Mouse (Mus musculus) liver, embryonic 15.5 days (tissue): ENCODE measurements around the gene Tmprss12. TPM values are rescaled to one million over a fixed set of nuclear protein-coding genes. Genes with fewer than 3 reads are reported as not detected.
A peak's percentile ranks its signal among the peaks of the same experiment; 100 is the strongest.
"Not testable (repeated sequence)": the region's sequence is repeated elsewhere in the genome, so short reads cannot be mapped to it uniquely, and the experiment has no call there.

ENCODE experiments used
- ATAC-seq: fragments of 200-750 bp; cut with Nextera tagmentation; 2 replicates; pipeline ENCODE4 v1.8.0; 2017; ENCODE audit warnings: moderate number of reproducible peaks, mild to moderate bottlenecking, moderate library complexity; ENCODE audit not compliant: insufficient read depth
- H3K27ac ChIP-seq: fragments of 300-500 bp; sonication (generic); replicated peaks from 2 replicates; pipeline ENCODE4 v1.5.1; 2015; ENCODE audit warnings: mild to moderate bottlenecking, inconsistent platforms
- H3K27me3 ChIP-seq: fragments of 300-500 bp; sonication (generic); 2 replicates; pipeline ENCODE4 v1.6.1; 2015; ENCODE audit warnings: mild to moderate bottlenecking, inconsistent platforms
- H3K36me3 ChIP-seq: fragments of 300-500 bp; sonication (generic); replicated peaks from 2 replicates; pipeline ENCODE4 v1.6.1; 2015; ENCODE audit warnings: moderate library complexity, mild to moderate bottlenecking, inconsistent platforms
- H3K4me1 ChIP-seq: fragments of 300-500 bp; sonication (generic); replicated peaks from 2 replicates; pipeline ENCODE4 v1.6.1; 2015; ENCODE audit warnings: inconsistent platforms
- H3K4me2 ChIP-seq: fragments of 300-500 bp; sonication (generic); 2 replicates; pipeline ENCODE4 v1.6.1; 2015; ENCODE audit warnings: moderate library complexity, mild to moderate bottlenecking, inconsistent platforms
- H3K4me3 ChIP-seq: fragments of 300-500 bp; sonication (generic); replicated peaks from 2 replicates; pipeline ENCODE4 v1.5.1; 2015; ENCODE audit warnings: mild to moderate bottlenecking, inconsistent platforms
- H3K9ac ChIP-seq: fragments of 300-500 bp; sonication (generic); 2 replicates; pipeline ENCODE4 v1.6.1; 2015; ENCODE audit warnings: moderate library complexity, mild to moderate bottlenecking, inconsistent platforms
- H3K9me3 ChIP-seq: fragments of 300-500 bp; sonication (generic); replicated peaks from 2 replicates; pipeline ENCODE4 v1.6.1; 2016; ENCODE audit warnings: inconsistent platforms
- WGBS: fragments of 180-500 bp; shearing (Covaris S2); methylation state at CpG from one replicate; pipeline ENCODE4 v1.1.7; 2015; ENCODE audit warnings: mixed read lengths; ENCODE audit not compliant: insufficient replicate concordance; 5-methylcytosine and 5-hydroxymethylcytosine counted together
- polyA plus RNA-seq: library from polyadenylated mRNA; unstranded; fragments of >200 nt; fragmentation: Nextera tagmentation; extraction: Ambion mirVana; gene quantifications from 2 replicates; pipeline ENCODE4 v1.2.1, GENCODE M21; 2015

Gene Tmprss12
- polyA plus RNA-seq, 1 experiment from 2014 or later: not detected

- Histone ChIP-seq H3K4me2 (no peak overlapping the region), H3K27ac (no peak overlapping the region), H3K4me3 (no peak overlapping the region), H3K27me3 (no peaks in the 10 kb centered on the region), H3K9ac (no peak overlapping the region), H3K36me3 (no peaks in the 10 kb centered on the region), H3K9me3 (no peaks in the 10 kb centered on the region), H3K4me1 (peaks cover 12% of the 10 kb centered on the region)
- no peak for ATAC-seq
- WGBS: 71% methylated on average over 3 of the region's 3 CpGs
Observed at GRCm38 (mm10) chr15:100325235-100325634, 44.6 kb downstream of the Tmprss12 start.

GRCm38 (mm10) chr15:100328089-100328488, 47.5 kb downstream of the Tmprss12 start:
- H3K4me1 ChIP-seq, ATAC-seq, H3K9ac ChIP-seq, H3K9me3 ChIP-seq, H3K4me3 ChIP-seq, H3K27me3 ChIP-seq, H3K27ac ChIP-seq, H3K36me3 ChIP-seq, H3K4me2 ChIP-seq: not testable (repeated sequence)
- 50% methylated on average over 4 of the region's 4 CpGs for WGBS

GRCm38 (mm10) chr15:100329336-100329735, 48.7 kb downstream of the Tmprss12 start:
- not testable (repeated sequence) for H3K4me3 ChIP-seq, H3K27me3 ChIP-seq, H3K9me3 ChIP-seq, H3K9ac ChIP-seq, H3K4me1 ChIP-seq, H3K4me2 ChIP-seq, ATAC-seq, H3K36me3 ChIP-seq, H3K27ac ChIP-seq
- WGBS: 79% methylated on average over 10 of the region's 10 CpGs

GRCm38 (mm10) chr15:100330739-100331138, 50.1 kb downstream of the Tmprss12 start:
- no peak overlapping the region for H3K4me3 ChIP-seq
- 78% methylated on average over 7 of the region's 7 CpGs for WGBS

GRCm38 (mm10) chr15:100332077-100332961, 51.7 kb downstream of the Tmprss12 start:
- not testable (repeated sequence) for H3K4me1 ChIP-seq, H3K27ac ChIP-seq, ATAC-seq, H3K27me3 ChIP-seq, H3K4me3 ChIP-seq, H3K4me2 ChIP-seq, H3K36me3 ChIP-seq, H3K9ac ChIP-seq, H3K9me3 ChIP-seq
- WGBS: 43% methylated on average over 3 of the region's 10 CpGs

More at GRCm38 (mm10) chr15:100330739-100331138, 50.1 kb downstream of the Tmprss12 start:
- ATAC-seq: no peak
- no peak overlapping the region for H3K27ac ChIP-seq
- H3K9me3 ChIP-seq: no peaks in the 10 kb centered on the region
- H3K27me3 ChIP-seq: no peaks in the 10 kb centered on the region
- no peak overlapping the region for H3K9ac ChIP-seq
- H3K36me3 ChIP-seq: no peaks in the 10 kb centered on the region
- H3K4me1 ChIP-seq: no peaks in the 10 kb centered on the region
- no peak overlapping the region for H3K4me2 ChIP-seq

- Histone ChIP-seq H3K36me3 (no peaks in the 10 kb centered on the region), H3K9me3 (no peaks in the 10 kb centered on the region), H3K27me3 (no peaks in the 10 kb centered on the region), H3K4me1 (no peaks in the 10 kb centered on the region), H3K4me3 (no peak within 1 kb of the TSS), H3K27ac (no peak within 1 kb of the TSS), H3K4me2 (no peak within 1 kb of the TSS), H3K9ac (no peak within 1 kb of the TSS)
- WGBS: 76% methylated on average over 10 of the region's 10 CpGs
- ATAC-seq: no peak
Observed at GRCm38 (mm10) chr15:100334629-100335028, 54.0 kb downstream of the Tmprss12 start, which contains the start of gene Mettl7a3. TSS of gene Mettl7a3 (plus strand) at chr15:100334929.

GRCm38 (mm10) chr15:100337328-100337727, 56.7 kb downstream of the Tmprss12 start:
- peak; percentile 65 for ATAC-seq
- H3K4me2 ChIP-seq: not testable (repeated sequence)

GRCm38 (mm10) chr15:100337847-100338246, 57.2 kb downstream of the Tmprss12 start:
- H3K9me3 ChIP-seq, H3K27me3 ChIP-seq, H3K4me3 ChIP-seq, H3K27ac ChIP-seq, H3K4me1 ChIP-seq, H3K36me3 ChIP-seq, H3K4me2 ChIP-seq, H3K9ac ChIP-seq: not testable (repeated sequence)
- WGBS: 22% methylated on average over 10 of the region's 10 CpGs
- peak; percentile 53 for ATAC-seq

More at GRCm38 (mm10) chr15:100337328-100337727, 56.7 kb downstream of the Tmprss12 start:
- not testable (repeated sequence) for H3K27ac ChIP-seq, H3K36me3 ChIP-seq, H3K9me3 ChIP-seq, H3K4me3 ChIP-seq, H3K27me3 ChIP-seq, H3K9ac ChIP-seq, H3K4me1 ChIP-seq

GRCm38 (mm10) chr15:100341314-100341980, 60.8 kb downstream of the Tmprss12 start:
- WGBS: 64% methylated on average over 5 of the region's 5 CpGs
- not testable (repeated sequence) for H3K27ac ChIP-seq, H3K4me3 ChIP-seq

More at GRCm38 (mm10) chr15:100341314-100341980, 60.8 kb downstream of the Tmprss12 start:
- not testable (repeated sequence) for H3K36me3 ChIP-seq, H3K4me1 ChIP-seq, H3K27me3 ChIP-seq, H3K4me2 ChIP-seq, H3K9ac ChIP-seq, ATAC-seq, H3K9me3 ChIP-seq
